Mouse (Mus musculus) ES-E14 (cell line): ENCODE results near the gene Srrm3. TPM values are rescaled to one million over a fixed set of nuclear protein-coding genes. Genes with fewer than 3 reads are reported as not detected.

Experiments
- DNase-seq: peaks from one replicate; pipeline ENCODE4 v3.0.0-alpha.2; 2013; ENCODE audit warnings: low read depth, low spot score
- H3K27ac ChIP-seq: 2 replicates; pipeline ENCODE4 v1.5.1; 2012; ENCODE audit warnings: low read depth, mild to moderate bottlenecking, low read length, moderate library complexity, mixed read lengths; ENCODE audit not compliant: poor library complexity, insufficient read depth, severe bottlenecking
- H3K36me3 ChIP-seq: 2 replicates; pipeline ENCODE4 v1.6.1; 2012; ENCODE audit warnings: mild to moderate bottlenecking, low read length, moderate library complexity, mixed read lengths; ENCODE audit not compliant: control insufficient read depth, poor library complexity, insufficient read depth, severe bottlenecking
- H3K4me1 ChIP-seq, 2 experiments: fragments of 150-350 bp in 1 of 2; sonication (generic) in 1 of 2; 2 replicates each; pipeline ENCODE4 v1.6.1; 2012; ENCODE audit warnings: low read length in 2 of 2, mild to moderate bottlenecking in 1 of 2, mixed read lengths in 1 of 2; ENCODE audit not compliant: control insufficient read depth in 2 of 2, insufficient read depth in 2 of 2, poor library complexity in 1 of 2
- H3K4me3 ChIP-seq, 2 experiments: fragments of 150-350 bp in 1 of 2; sonication (generic) in 1 of 2; 2 replicates each; pipeline ENCODE4 v1.5.1; 2012; ENCODE audit warnings: low read length in 2 of 2, low read depth in 1 of 2, mild to moderate bottlenecking in 1 of 2, mixed read lengths in 1 of 2; ENCODE audit not compliant: insufficient read depth in 1 of 2, poor library complexity in 1 of 2, severe bottlenecking in 1 of 2
- H3K9ac ChIP-seq: 2 replicates; pipeline ENCODE4 v1.6.1; 2012; ENCODE audit warnings: low read depth, mild to moderate bottlenecking, low read length, mixed read lengths; ENCODE audit not compliant: poor library complexity, insufficient read depth, severe bottlenecking
- H3K9me3 ChIP-seq: fragments of 150-350 bp; sonication (generic); 2 replicates; pipeline ENCODE4 v1.6.1; 2012; ENCODE audit warnings: low read depth, mild to moderate bottlenecking, low read length; ENCODE audit not compliant: control insufficient read depth, insufficient read depth
- CHD2 ChIP-seq: IDR thresholded peaks from 2 replicates; pipeline ENCODE4 v1.6.1; 2014; ENCODE audit warnings: mild to moderate bottlenecking, low read depth, low read length, inconsistent platforms
- HCFC1 ChIP-seq: IDR thresholded peaks from 2 replicates; pipeline ENCODE4 v1.6.1; 2012; ENCODE audit warnings: low read length, inconsistent platforms, borderline replicate concordance; ENCODE audit not compliant: insufficient read depth
- MAFK ChIP-seq: IDR thresholded peaks from 2 replicates; pipeline ENCODE4 v1.6.1; 2014; ENCODE audit warnings: mild to moderate bottlenecking, low read depth, low read length, inconsistent platforms; ENCODE audit not compliant: insufficient read depth
- ZC3H11A ChIP-seq: IDR thresholded peaks from 2 replicates; pipeline ENCODE4 v1.6.1; 2012; ENCODE audit warnings: low read depth, mild to moderate bottlenecking, inconsistent platforms, low read length, borderline replicate concordance
- ZNF384 ChIP-seq: IDR thresholded peaks from 2 replicates; pipeline ENCODE4 v1.6.1; 2012; ENCODE audit warnings: low read depth, low read length, inconsistent platforms
- in situ Hi-C, 2 experiments: fragments of 600-800 bp; cut with MboI; formaldehyde crosslinking; loops; one replicate each; pipeline ENCODE4 v1.15.1; 2025; ENCODE audit warnings: low sequenced_read_pairs in 2 of 2, inconsistent platforms in 1 of 2; ENCODE audit not compliant: unreplicated experiment in 2 of 2
- total RNA-seq: library from RNA; depleted of rRNA; stranded (reverse); fragments of 300-350 nt; gene quantifications from 2 replicates; pipeline ENCODE4 v1.2.3, GENCODE M21; 2012

The Srrm3 gene
- total RNA-seq, 1 experiment: 0.18 TPM

- no peak for DNase-seq
- H3K4me3 ChIP-seq: no peak overlapping the region
- in situ Hi-C loops: no loop called here
- no peaks in the 10 kb centered on the region for H3K9me3 ChIP-seq
- no peak overlapping the region for H3K9ac ChIP-seq
- TF ChIP-seq HCFC1 (no peak), ZNF384 (peak; percentile 65), CHD2 (0 out of 2 replicates have a peak, but pooled peaks have one; percentile 17), ZC3H11A (no peak)
- peak overlapping the region; percentile 27; the same call in 1 of the 2 replicates for H3K27ac ChIP-seq
- peaks cover 7 to 32% of the 10 kb centered on the region in 2 experiments; a peak in 3 of 4 replicates for H3K4me1 ChIP-seq
- peaks cover 5% of the 10 kb centered on the region for H3K36me3 ChIP-seq
Measured at GRCm38 (mm10) chr5:135890323-135890722, 83.6 kb downstream of the Srrm3 start.

- no peak for DNase-seq
- Histone ChIP-seq H3K4me1 (peaks cover 7 to 29% of the 10 kb centered on the region in 2 experiments; a peak in 3 of 4 replicates), H3K4me3 (no peak overlapping the region), H3K36me3 (peaks cover 5% of the 10 kb centered on the region), H3K27ac (peak overlapping the region; percentile 33; the same call in 1 of the 2 replicates), H3K9ac (peak overlapping the region; percentile 11; the same call in 1 of the 2 replicates), H3K9me3 (no peaks in the 10 kb centered on the region)
- TF ChIP-seq ZC3H11A (no peak), MAFK (no peak), ZNF384 (no peak), CHD2 (no peak), HCFC1 (no peak)
- in situ Hi-C loops: no loop called here
Measured at GRCm38 (mm10) chr5:135890920-135891319, 84.2 kb downstream of the Srrm3 start.

- H3K4me3 ChIP-seq: 0 out of 4 replicates have a peak overlapping the region, but pooled peaks have one; percentile 1 to 7
- H3K36me3 ChIP-seq: peaks cover 5% of the 10 kb centered on the region
- no peak for DNase-seq
- peak overlapping the region; percentile 3; the same call in 1 of the 2 replicates for H3K9ac ChIP-seq
- H3K4me1 ChIP-seq: peaks cover 7 to 37% of the 10 kb centered on the region in 2 experiments; a peak in 3 of 4 replicates
- H3K9me3 ChIP-seq: no peaks in the 10 kb centered on the region
- no peak for TF ChIP-seq ZC3H11A
- no peak for TF ChIP-seq HCFC1
- TF ChIP-seq ZNF384: no peak
- TF ChIP-seq MAFK: no peak
- TF ChIP-seq CHD2: no peak
- in situ Hi-C loops: no loop called here
- no peak overlapping the region; the same call in 1 of the 2 replicates for H3K27ac ChIP-seq
Measured at GRCm38 (mm10) chr5:135892589-135893351, 86.1 kb downstream of the Srrm3 start.

GRCm38 (mm10) chr5:135894958-135895357, 88.3 kb downstream of the Srrm3 start:
- no peak overlapping the region for H3K4me3 ChIP-seq
- H3K4me1 ChIP-seq: peaks cover 7 to 38% of the 10 kb centered on the region in 2 experiments; a peak in 3 of 4 replicates
- TF ChIP-seq HCFC1 (no peak), ZC3H11A (no peak), ZNF384 (no peak), CHD2 (no peak), MAFK (no peak)
- no peaks in the 10 kb centered on the region for H3K36me3 ChIP-seq
- H3K9me3 ChIP-seq: no peaks in the 10 kb centered on the region
- no peak for DNase-seq
- in situ Hi-C loops: no loop called here
- H3K27ac ChIP-seq: no peak overlapping the region
- no peak overlapping the region for H3K9ac ChIP-seq
